Mouse (Mus musculus) embryonic facial prominence, embryonic 14.5 days (tissue): Measurements from ENCODE around the gene St8sia6. TPM values are rescaled to one million over a fixed set of nuclear protein-coding genes. Genes with fewer than 3 reads are reported as not detected.
A peak's percentile ranks its signal among the peaks of the same experiment; 100 is the strongest.
"Not testable (repeated sequence)": the region's sequence is repeated elsewhere in the genome, so short reads cannot be mapped to it uniquely, and the experiment has no call there.

ENCODE experiments used
- ATAC-seq: fragments of 200-750 bp; cut with Nextera tagmentation; 2 replicates; pipeline ENCODE4 v1.8.0; 2017; ENCODE audit warnings: low read depth, moderate number of reproducible peaks, moderate TSS enrichment
- DNase-seq: peaks from one replicate; pipeline ENCODE4 v3.0.0-alpha.2; 2015; ENCODE audit warnings: low spot score
- H3K27ac ChIP-seq: fragments of 300-500 bp; sonication (generic); replicated peaks from 2 replicates; pipeline ENCODE4 v1.5.1; 2014; ENCODE audit warnings: low read depth, mild to moderate bottlenecking, low read length, moderate library complexity
- H3K27me3 ChIP-seq: fragments of 300-500 bp; sonication (generic); replicated peaks from 2 replicates; pipeline ENCODE4 v1.6.1; 2014; ENCODE audit warnings: low read length; ENCODE audit not compliant: control insufficient read depth, insufficient read depth
- H3K36me3 ChIP-seq: fragments of 300-500 bp; sonication (generic); 2 replicates; pipeline ENCODE4 v1.6.1; 2014; ENCODE audit warnings: low read length, mixed read lengths; ENCODE audit not compliant: control insufficient read depth, insufficient read depth
- H3K4me1 ChIP-seq: fragments of 300-500 bp; sonication (generic); 2 replicates; pipeline ENCODE4 v1.6.1; 2014; ENCODE audit warnings: antibody characterized with exemption, low read length; ENCODE audit not compliant: control insufficient read depth, insufficient read depth
- H3K4me2 ChIP-seq: fragments of 300-500 bp; sonication (generic); 2 replicates; pipeline ENCODE4 v1.6.1; 2014; ENCODE audit warnings: low read depth, mild to moderate bottlenecking, low read length, moderate library complexity, mixed read lengths
- H3K4me3 ChIP-seq: fragments of 300-500 bp; sonication (generic); 2 replicates; pipeline ENCODE4 v1.5.1; 2014; ENCODE audit warnings: low read depth, mild to moderate bottlenecking, low read length
- H3K9ac ChIP-seq: fragments of 300-500 bp; sonication (generic); 2 replicates; pipeline ENCODE4 v1.6.1; 2014; ENCODE audit warnings: low read depth, mild to moderate bottlenecking, low read length, moderate library complexity, mixed read lengths
- H3K9me3 ChIP-seq: fragments of 300-500 bp; sonication (generic); 2 replicates; pipeline ENCODE4 v1.6.1; 2016; ENCODE audit warnings: low read length; ENCODE audit not compliant: control insufficient read depth
- WGBS: fragments of 180-500 bp; shearing (Covaris S2); extraction: QIAGEN DNeasy Blood & Tissue Kit; methylation state at CpG from one replicate; pipeline ENCODE4 v1.1.7; 2014; 5-methylcytosine and 5-hydroxymethylcytosine counted together
- polyA plus RNA-seq: library from polyadenylated mRNA; unstranded; fragments of >200 nt; fragmentation: Nextera tagmentation; extraction: Ambion mirVana; gene quantifications from 2 replicates; pipeline ENCODE4 v1.2.1, GENCODE M21; 2014

Gene St8sia6
- polyA plus RNA-seq, 1 experiment from 2014 or later, result 1.8 TPM

- 27% methylated on average over 1 of the region's 1 CpGs for WGBS
- Histone ChIP-seq H3K27me3 (no peaks in the 10 kb centered on the region), H3K9ac (no peak overlapping the region), H3K9me3 (no peaks in the 10 kb centered on the region), H3K36me3 (no peaks in the 10 kb centered on the region), H3K27ac (no peak overlapping the region), H3K4me1 (no peaks in the 10 kb centered on the region), H3K4me2 (no peak overlapping the region), H3K4me3 (no peak overlapping the region)
- DNase-seq, result peak; percentile 14
- ATAC-seq, result no peak
These were observed 159.0 kb downstream of the St8sia6 start for GRCm38 (mm10) chr2:13634866-13635265.

GRCm38 (mm10) chr2:13630136-13630832, 163.6 kb downstream of the St8sia6 start:
- ATAC-seq, result peak; percentile 67; the same call in 1 of the 2 replicates

GRCm38 (mm10) chr2:13603636-13604035, 190.2 kb downstream of the St8sia6 start:
- not testable (repeated sequence) for H3K9me3 ChIP-seq, H3K4me1 ChIP-seq, H3K4me2 ChIP-seq, H3K27me3 ChIP-seq, H3K4me3 ChIP-seq, H3K9ac ChIP-seq, DNase-seq, H3K36me3 ChIP-seq, ATAC-seq, H3K27ac ChIP-seq
- WGBS, result 84% methylated on average over 5 of the region's 5 CpGs

More at GRCm38 (mm10) chr2:13630136-13630832, 163.6 kb downstream of the St8sia6 start:
- Histone ChIP-seq H3K27ac (no peak overlapping the region), H3K9ac (no peak overlapping the region), H3K27me3 (no peaks in the 10 kb centered on the region), H3K36me3 (no peaks in the 10 kb centered on the region), H3K4me1 (no peaks in the 10 kb centered on the region), H3K4me2 (no peak overlapping the region), H3K9me3 (no peaks in the 10 kb centered on the region), H3K4me3 (no peak overlapping the region)
- 62% methylated on average over 7 of the region's 7 CpGs for WGBS
- DNase-seq, result peak; percentile 40

- Histone ChIP-seq H3K4me3 (no peak overlapping the region), H3K27ac (no peak overlapping the region), H3K27me3 (no peaks in the 10 kb centered on the region), H3K9ac (no peak overlapping the region), H3K9me3 (no peaks in the 10 kb centered on the region), H3K4me2 (no peak overlapping the region), H3K4me1 (no peaks in the 10 kb centered on the region), H3K36me3 (no peaks in the 10 kb centered on the region)
- no peak for DNase-seq
- no peak for ATAC-seq
These were observed 190.8 kb downstream of the St8sia6 start for GRCm38 (mm10) chr2:13603093-13603492.

Other genes with a start within 250 kb of the St8sia6 start
- 11.5 and 16.8 TPM in 2 replicates for gene Trdmt1, start 249.4 kb downstream of the St8sia6 start, polyA plus RNA-seq
- gene Vim, start 220.1 kb downstream of the St8sia6 start, polyA plus RNA-seq, result 1,242 and 1,248 TPM in 2 replicates